ENCODE assay signal across 8 mouse cellular contexts in genomic region chr16:30512375-30513049, GRCm38 (mm10). TPM values are rescaled to one million over a fixed set of nuclear protein-coding genes. Genes with fewer than 3 reads are reported as not detected.
A peak's percentile ranks its signal among the peaks of the same experiment; 100 is the strongest.
DNase-seq lines count a peak whose midpoint lies in the region; ATAC-seq and TF ChIP-seq lines count a peak whose summit lies in the region.

No protein-coding gene starts in this region.

- peak; percentile 58 for ATAC-seq in embryonic facial prominence, embryonic 14.5 days (ENCODE audit: low read depth)

- TF ChIP-seq CTCF in C2C12 (IDR thresholded peaks at IDR 0.05; ENCODE audit: control insufficient read depth, insufficient read depth, insufficient read length), result no peak

- H3K4me2 ChIP-seq in embryonic facial prominence, embryonic 14.5 days (ENCODE audit: low read depth, low read length), result no peak overlapping the region

- 31% methylated on average over 8 of the region's 8 CpGs for WGBS in embryonic facial prominence, embryonic 14.5 days
- WGBS in hindbrain, embryonic 10.5 days, result 59% methylated on average over 8 of the region's 8 CpGs

- peak overlapping the region; percentile 15 for H3ac ChIP-seq in C2C12 (ENCODE audit: control insufficient read depth, insufficient read length, low read depth)

- no peak overlapping the region for H3K27ac ChIP-seq in embryonic facial prominence, embryonic 14.5 days (replicated peaks; ENCODE audit: low read depth, low read length)
- H3K27ac ChIP-seq in hindbrain, embryonic 10.5 days, result no peak overlapping the region

- peak; percentile 80 for DNase-seq in 3134 (ENCODE audit: extremely low read depth, insufficient read length, low spot score)
- DNase-seq in embryonic facial prominence, embryonic 14.5 days (ENCODE audit: low spot score), result peak; percentile 77
- peak; percentile 84 to 90 for DNase-seq in kidney, postnatal 25 days
- DNase-seq in yolk sac, embryonic 10.5 days (ENCODE audit: low spot score), result peak; percentile 85
- DNase-seq in cerebellum, adult 8-10 months, result no peak
- no peak for DNase-seq in cerebellum, adult 11 months
- DNase-seq in hindbrain, embryonic 10.5 days (ENCODE audit: low spot score), result no peak

- H3K4me1 ChIP-seq in embryonic facial prominence, embryonic 14.5 days (ENCODE audit: control insufficient read depth, insufficient read depth, low read length), result peaks cover 17% of the 10 kb centered on the region
- H3K4me1 ChIP-seq in hindbrain, embryonic 10.5 days (replicated peaks), result peaks cover 24% of the 10 kb centered on the region

- no peak overlapping the region for H3K9ac ChIP-seq in embryonic facial prominence, embryonic 14.5 days (ENCODE audit: low read depth, low read length)

- peaks cover 13% of the 10 kb centered on the region for H3K79me2 ChIP-seq in C2C12 (ENCODE audit: control insufficient read depth, insufficient read depth)

- H3K79me3 ChIP-seq in C2C12 (ENCODE audit: low read depth), result no peaks in the 10 kb centered on the region

- no peaks in the 10 kb centered on the region for H3K36me3 ChIP-seq in C2C12 (ENCODE audit: control insufficient read depth, insufficient read depth)
- peaks cover 14% of the 10 kb centered on the region; the same call in 1 of the 2 replicates for H3K36me3 ChIP-seq in embryonic facial prominence, embryonic 14.5 days (ENCODE audit: control insufficient read depth, insufficient read depth, low read length)
- H3K36me3 ChIP-seq in hindbrain, embryonic 10.5 days, result peaks cover 37% of the 10 kb centered on the region

- H3K27me3 ChIP-seq in C2C12 (ENCODE audit: control insufficient read depth, insufficient read depth, insufficient read length), result no peaks in the 10 kb centered on the region
- no peaks in the 10 kb centered on the region for H3K27me3 ChIP-seq in embryonic facial prominence, embryonic 14.5 days (replicated peaks; ENCODE audit: control insufficient read depth, insufficient read depth, low read length)
- no peaks in the 10 kb centered on the region for H3K27me3 ChIP-seq in hindbrain, embryonic 10.5 days (ENCODE audit: insufficient read depth, poor library complexity, severe bottlenecking)

- H3K4me3 ChIP-seq in C2C12 (ENCODE audit: insufficient read depth, poor library complexity, severe bottlenecking), result no peak overlapping the region
- H3K4me3 ChIP-seq in embryonic facial prominence, embryonic 14.5 days (ENCODE audit: low read depth, low read length), result no peak overlapping the region
- no peak overlapping the region for H3K4me3 ChIP-seq in hindbrain, embryonic 10.5 days

- 0 out of 2 replicates have a peak, but pooled peaks cover 4% of the 10 kb centered on the region for H3K9me3 ChIP-seq in embryonic facial prominence, embryonic 14.5 days (ENCODE audit: control insufficient read depth, low read length)
- peaks cover 7% of the 10 kb centered on the region; the same call in 1 of the 2 replicates for H3K9me3 ChIP-seq in hindbrain, embryonic 10.5 days

TF ChIP-seq in C2C12, 6 proteins besides CTCF, POLR2A, EP300 and RAD21:
- TF ChIP-seq MAX (IDR thresholded peaks at IDR 0.05) (peak; percentile 80), FOSL1 (IDR thresholded peaks at IDR 0.05; ENCODE audit: insufficient read depth, low read length, poor library complexity, severe bottlenecking) (no peak), USF1 (IDR thresholded peaks at IDR 0.05; ENCODE audit: low read depth) (no peak), CEBPB (IDR thresholded peaks at IDR 0.05; ENCODE audit: low read depth) (no peak), MYOG (IDR thresholded peaks at IDR 0.05; ENCODE audit: control insufficient read depth, extremely low read depth, insufficient read length) (no peak), MYOD1 (IDR thresholded peaks at IDR 0.05; ENCODE audit: control insufficient read depth, insufficient read length, low read depth) (no peak)

RNA-seq across cellular contexts. Expression of gene Tmem44, which starts 38.1 kb away (rescaled TPM):
- polyA plus RNA-seq in C2C12 (2012; fragmentation: generic; extraction: Trizol), result 1.1 TPM
- 13.8 and 20.7 TPM in 2 replicates for polyA plus RNA-seq in embryonic facial prominence, embryonic 14.5 days (2014; fragmentation: Nextera tagmentation; extraction: Ambion mirVana)
- polyA plus RNA-seq in hindbrain, embryonic 10.5 days (2016; fragmentation: Nextera tagmentation; extraction: Ambion mirVana), result 22.8 and 39.3 TPM in 2 replicates

Comparison
In these comparisons a context has a peak if more than half of its experiments do, and no peak if none do; other contexts are left out.
1. DNase-seq: peak in 3134 (single experiment), embryonic facial prominence, embryonic 14.5 days (single experiment), kidney, postnatal 25 days (2 of 2) and yolk sac, embryonic 10.5 days (single experiment); none in cerebellum, adult 8-10 months (single experiment), cerebellum, adult 11 months (single experiment) and hindbrain, embryonic 10.5 days (single experiment).